Mouse (Mus musculus) common myeloid progenitor, adult 5-6 weeks (primary cell): ENCODE data around the gene Dnttip2. TPM values are rescaled to one million over a fixed set of nuclear protein-coding genes. Genes with fewer than 3 reads are reported as not detected.
A peak's percentile ranks its signal among the peaks of the same experiment; 100 is the strongest.
"Not testable (repeated sequence)": the region's sequence is repeated elsewhere in the genome, so short reads cannot be mapped to it uniquely, and the experiment has no call there.

Experiments
- ATAC-seq: replicated peaks from 2 replicates; pipeline ENCODE4 v1.8.0; 2016; ENCODE audit warnings: low read depth, mild to moderate bottlenecking, moderate TSS enrichment, inconsistent platforms; ENCODE audit not compliant: poor library complexity, severe bottlenecking
- total RNA-seq: library from RNA; stranded (forward); fragments of 200-1000, 187-1606 nt; gene quantifications from 2 replicates; pipeline ENCODE4 v1.2.3, GENCODE M21; 2017

Gene Dnttip2
- total RNA-seq, 1 experiment from 2014 or later, result 179 TPM

GRCm38 (mm10) chr3:122288613-122289195 is 14.5 kb downstream of the Dnttip2 start:
- ATAC-seq, result no peak

GRCm38 (mm10) chr3:122289344-122289743 is 15.2 kb downstream of the Dnttip2 start:
- ATAC-seq, result not testable (repeated sequence)

GRCm38 (mm10) chr3:122290696-122291095 is 16.5 kb downstream of the Dnttip2 start:
- ATAC-seq, result peak; percentile 58

- no peak for ATAC-seq
These were observed 17.6 kb downstream of the Dnttip2 start for GRCm38 (mm10) chr3:122291828-122292227.

GRCm38 (mm10) chr3:122292300-122293222 is 18.4 kb downstream of the Dnttip2 start:
- ATAC-seq, result peak; percentile 50

GRCm38 (mm10) chr3:122293223-122293953 is 19.2 kb downstream of the Dnttip2 start:
- ATAC-seq, result no peak

GRCm38 (mm10) chr3:122293954-122294850 is 20.0 kb downstream of the Dnttip2 start, which contains the start of gene Bcar3:
Bcar3 (plus strand) TSS chr3:122294136.
- peak; percentile 69 for ATAC-seq

- ATAC-seq, result peak; percentile 59
These were observed 21.3 kb downstream of the Dnttip2 start for GRCm38 (mm10) chr3:122295511-122295910.

GRCm38 (mm10) chr3:122296979-122297378 is 22.8 kb downstream of the Dnttip2 start:
- ATAC-seq, result no peak

- peak; percentile 93 for ATAC-seq
These were observed 27.1 kb downstream of the Dnttip2 start for GRCm38 (mm10) chr3:122300983-122301919.

GRCm38 (mm10) chr3:122304560-122304959 is 30.4 kb downstream of the Dnttip2 start:
- no peak for ATAC-seq

- peak; percentile 26; the same call in 1 of the 2 replicates for ATAC-seq
These were observed 33.9 kb downstream of the Dnttip2 start for GRCm38 (mm10) chr3:122307894-122308671.

GRCm38 (mm10) chr3:122308981-122309380 is 34.8 kb downstream of the Dnttip2 start:
- peak; percentile 29; the same call in 1 of the 2 replicates for ATAC-seq

GRCm38 (mm10) chr3:122312078-122312477 is 37.9 kb downstream of the Dnttip2 start:
- ATAC-seq, result peak; percentile 75

GRCm38 (mm10) chr3:122312936-122313629 is 38.9 kb downstream of the Dnttip2 start:
- no peak for ATAC-seq

GRCm38 (mm10) chr3:122313936-122314335 is 39.7 kb downstream of the Dnttip2 start:
- no peak for ATAC-seq

- no peak for ATAC-seq
These were observed 42.4 kb downstream of the Dnttip2 start for GRCm38 (mm10) chr3:122316621-122317020.
